Mouse (Mus musculus): ENCODE data around the gene Map4k3. TPM values are rescaled to one million over a fixed set of nuclear protein-coding genes. Genes with fewer than 3 reads are reported as not detected.
A peak's percentile ranks its signal among the peaks of the same experiment; 100 is the strongest.
"Not testable (repeated sequence)": the region's sequence is repeated elsewhere in the genome, so short reads cannot be mapped to it uniquely, and the experiment has no call there.

The Map4k3 gene
- polyA plus RNA-seq, 1 experiment from 2014 or later = 33.3 TPM

DNA sequence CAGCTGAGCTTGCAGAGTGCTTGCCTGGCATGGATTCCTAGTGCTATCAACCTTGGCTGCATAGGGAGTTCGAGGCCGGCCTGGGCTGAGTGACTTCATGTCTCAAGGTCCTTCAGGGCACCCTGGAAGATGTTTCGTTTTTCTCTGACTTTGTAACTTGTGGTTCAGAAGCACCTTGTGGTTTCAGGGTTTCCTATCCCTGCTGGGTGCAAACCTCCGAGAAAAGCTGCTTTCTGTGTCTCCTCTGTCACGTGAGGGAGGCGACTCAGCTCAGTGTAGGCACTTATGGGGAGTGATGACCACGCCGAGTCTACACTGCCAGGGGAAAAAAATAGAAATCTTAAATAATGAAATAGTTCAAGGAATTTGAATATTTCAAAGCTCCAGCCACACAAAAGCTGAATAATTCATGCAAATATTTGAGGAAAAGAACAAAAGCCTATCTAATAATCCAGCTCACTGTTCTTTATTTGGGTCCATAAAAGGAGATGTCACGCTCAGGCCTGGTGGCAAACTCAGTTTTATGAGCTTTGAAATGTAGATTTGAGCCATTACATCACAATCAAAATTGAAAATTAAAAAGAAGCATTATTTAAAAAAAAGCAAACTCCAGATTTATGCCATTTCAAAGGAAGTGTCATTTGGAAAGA is 34.2 kb upstream of the Map4k3 start:
- Histone ChIP-seq H3K4me3 (ENCODE audit: low read depth, low read length) (no peak overlapping the region), H3K27ac (ENCODE audit: low read depth) (no peak overlapping the region), H3K9ac (ENCODE audit: low read length) (no peak overlapping the region), H3K9me3 (ENCODE audit: control insufficient read depth, low read length) (no peaks in the 10 kb centered on the region), H3K36me3 (ENCODE audit: control insufficient read depth, insufficient read depth, low read length) (no peaks in the 10 kb centered on the region), H3K4me1 (replicated peaks; ENCODE audit: control insufficient read depth, insufficient read depth, low read length) (peaks cover 3% of the 10 kb centered on the region; the same call in 1 of the 2 replicates), H3K4me2 (ENCODE audit: low read length) (no peak overlapping the region), H3K27me3 (replicated peaks; ENCODE audit: control insufficient read depth, insufficient read depth, low read length) (no peaks in the 10 kb centered on the region)
- ATAC-seq (replicated peaks; ENCODE audit: low FRiP score, low TSS enrichment, low read depth) (no peak), DNase-seq (ENCODE audit: low spot score) (no peak)
- 85% methylated on average over 9 of the region's 9 CpGs for WGBS

DNA sequence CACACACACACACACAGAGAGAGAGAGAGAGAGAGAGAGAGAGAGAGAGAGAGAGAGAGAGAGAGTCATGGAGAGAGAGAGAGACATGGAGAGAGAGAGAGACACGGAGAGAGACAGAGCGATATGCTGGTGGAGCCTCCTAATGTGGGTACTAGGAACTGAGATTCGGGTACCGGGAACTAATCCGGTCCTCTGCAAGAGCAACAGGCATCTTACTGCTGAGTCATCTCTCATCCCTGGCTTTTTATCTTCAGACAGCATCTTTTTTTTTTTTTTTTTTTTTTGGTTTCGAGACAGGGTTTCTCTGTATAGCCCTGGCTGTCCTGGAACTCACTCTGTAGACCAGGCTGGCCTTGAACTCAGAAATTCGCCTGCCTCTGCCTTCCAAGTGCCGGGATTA is 32.9 kb upstream of the Map4k3 start:
- not testable (repeated sequence) for H3K9me3 ChIP-seq (ENCODE audit: control insufficient read depth, low read length); H3K9ac ChIP-seq (ENCODE audit: low read length); H3K27ac ChIP-seq (ENCODE audit: low read depth); H3K27me3 ChIP-seq (replicated peaks; ENCODE audit: control insufficient read depth, insufficient read depth, low read length); ATAC-seq (replicated peaks; ENCODE audit: low FRiP score, low TSS enrichment, low read depth); H3K4me3 ChIP-seq (ENCODE audit: low read depth, low read length); H3K4me2 ChIP-seq (ENCODE audit: low read length); H3K36me3 ChIP-seq (ENCODE audit: control insufficient read depth, insufficient read depth, low read length); H3K4me1 ChIP-seq (replicated peaks; ENCODE audit: control insufficient read depth, insufficient read depth, low read length); DNase-seq (ENCODE audit: low spot score)
- 91% methylated on average over 7 of the region's 8 CpGs for WGBS

DNA sequence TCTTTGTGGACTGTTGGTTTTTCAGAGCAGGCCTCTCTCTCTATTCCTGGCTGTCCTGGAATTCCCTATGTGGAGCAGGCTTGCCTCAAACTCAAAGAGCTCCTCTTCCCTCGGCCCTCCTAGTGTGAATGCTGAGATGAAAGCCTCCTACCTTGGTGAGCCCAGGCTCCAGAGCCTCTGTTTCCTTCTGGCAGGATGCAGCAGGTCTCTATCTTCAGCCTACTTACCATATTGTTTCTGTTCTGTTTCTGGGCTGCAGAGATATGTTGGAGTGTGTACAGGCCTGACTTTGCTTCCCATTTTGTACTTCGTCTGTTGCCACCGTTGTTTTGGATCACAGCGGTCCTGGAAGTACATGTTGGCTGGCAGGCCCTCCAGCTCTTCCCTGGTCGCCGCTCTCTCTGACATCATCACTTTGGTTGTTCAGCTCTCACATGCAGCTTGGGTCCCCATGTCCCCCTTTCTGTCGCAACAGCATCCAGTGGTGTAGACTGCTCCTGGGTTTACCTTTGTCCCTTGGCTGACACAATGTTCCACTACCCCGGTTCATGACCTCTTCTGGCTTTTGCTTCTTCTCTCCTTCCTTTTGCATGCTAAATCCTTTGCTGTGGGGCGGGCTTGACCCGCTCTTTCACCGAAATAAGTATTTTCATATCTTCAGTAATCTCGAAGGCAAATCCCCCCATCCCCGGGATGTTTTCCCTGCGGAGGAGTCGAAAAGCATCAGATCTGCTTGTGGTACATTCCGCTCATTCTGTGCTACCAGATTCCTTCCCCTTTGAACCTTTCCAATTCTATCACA is 32.3 kb upstream of the Map4k3 start:
- Histone ChIP-seq H3K4me2 (ENCODE audit: low read length) (no peak overlapping the region), H3K4me1 (replicated peaks; ENCODE audit: control insufficient read depth, insufficient read depth, low read length) (peaks cover 8% of the 10 kb centered on the region; the same call in 1 of the 2 replicates), H3K9me3 (ENCODE audit: control insufficient read depth, low read length) (no peaks in the 10 kb centered on the region), H3K9ac (ENCODE audit: low read length) (no peak overlapping the region), H3K27ac (ENCODE audit: low read depth) (no peak overlapping the region), H3K27me3 (replicated peaks; ENCODE audit: control insufficient read depth, insufficient read depth, low read length) (no peaks in the 10 kb centered on the region), H3K4me3 (ENCODE audit: low read depth, low read length) (no peak overlapping the region), H3K36me3 (ENCODE audit: control insufficient read depth, insufficient read depth, low read length) (no peaks in the 10 kb centered on the region)
- ATAC-seq (replicated peaks; ENCODE audit: low FRiP score, low TSS enrichment, low read depth) = no peak
- no peak for DNase-seq (ENCODE audit: low spot score)
- WGBS = 86% methylated on average over 16 of the region's 16 CpGs

DNA sequence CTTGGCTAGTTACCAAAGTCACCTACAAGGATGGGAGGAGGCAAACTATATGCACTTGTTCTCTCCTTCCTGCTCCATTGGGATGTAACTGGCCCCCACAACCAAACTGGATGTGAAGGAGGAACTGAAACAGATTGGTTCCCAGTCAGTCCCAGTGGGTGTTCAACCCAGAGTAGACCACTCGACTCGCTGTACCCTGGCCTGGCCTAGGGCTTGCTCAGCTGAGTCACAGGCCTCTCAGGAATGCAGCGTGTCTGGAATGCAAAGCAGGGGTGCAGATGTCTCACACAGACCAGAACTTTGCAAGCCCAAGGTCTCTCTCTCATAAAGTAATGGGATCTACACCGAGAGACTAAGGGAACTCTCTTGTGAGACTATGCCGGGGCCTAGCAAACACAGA is 27.8 kb upstream of the Map4k3 start:
- Histone ChIP-seq H3K9me3 (ENCODE audit: control insufficient read depth, low read length) (no peaks in the 10 kb centered on the region), H3K27ac (ENCODE audit: low read depth) (no peak overlapping the region), H3K36me3 (ENCODE audit: control insufficient read depth, insufficient read depth, low read length) (no peaks in the 10 kb centered on the region), H3K4me2 (ENCODE audit: low read length) (no peak overlapping the region), H3K27me3 (replicated peaks; ENCODE audit: control insufficient read depth, insufficient read depth, low read length) (no peaks in the 10 kb centered on the region), H3K4me3 (ENCODE audit: low read depth, low read length) (no peak overlapping the region), H3K9ac (ENCODE audit: low read length) (no peak overlapping the region), H3K4me1 (replicated peaks; ENCODE audit: control insufficient read depth, insufficient read depth, low read length) (peaks cover 12% of the 10 kb centered on the region; the same call in 1 of the 2 replicates)
- ATAC-seq (replicated peaks; ENCODE audit: low FRiP score, low TSS enrichment, low read depth) (no peak), DNase-seq (ENCODE audit: low spot score) (no peak)
- 74% methylated on average over 5 of the region's 5 CpGs for WGBS

DNA sequence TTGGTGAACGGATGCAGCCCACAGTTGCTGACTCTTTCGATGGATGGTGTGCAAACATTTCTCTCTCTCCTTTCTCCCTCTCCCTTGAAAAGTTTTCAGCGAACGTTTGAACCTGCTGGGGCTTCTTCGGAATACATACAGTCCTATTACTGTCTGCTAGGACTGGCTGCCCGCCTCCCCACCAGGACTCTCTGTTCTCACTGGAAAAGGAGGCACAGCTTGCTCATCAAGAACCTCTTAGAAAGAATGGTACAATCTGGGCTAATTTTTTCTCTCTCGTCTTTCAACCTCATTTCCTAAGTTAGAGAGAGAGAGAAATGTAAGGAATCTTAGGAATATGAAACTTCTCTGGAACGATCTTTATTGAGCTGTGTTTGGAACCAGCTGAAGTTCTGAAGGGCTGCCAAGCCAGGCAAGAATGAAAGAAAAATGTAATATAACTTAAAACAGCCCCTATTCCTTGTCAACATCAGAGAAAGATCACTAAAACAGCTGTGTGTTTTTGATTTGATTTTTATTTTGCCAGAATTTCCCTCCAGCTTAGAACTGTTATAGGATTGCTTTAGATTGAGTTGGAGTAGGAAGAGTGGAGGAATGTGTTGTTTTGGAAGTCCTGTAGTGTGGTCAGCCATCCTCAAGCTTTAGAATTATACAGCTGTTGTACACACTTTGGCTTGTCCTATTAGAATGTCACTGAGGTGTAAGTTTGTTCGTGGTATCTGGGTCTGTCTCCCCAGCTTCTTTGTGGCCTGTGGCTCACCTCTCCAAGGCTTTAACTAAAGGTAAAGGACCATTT is 27.0 kb upstream of the Map4k3 start:
- Histone ChIP-seq H3K36me3 (ENCODE audit: control insufficient read depth, insufficient read depth, low read length) (no peaks in the 10 kb centered on the region), H3K27ac (ENCODE audit: low read depth) (peak overlapping the region; percentile 27; the same call in 1 of the 2 replicates), H3K27me3 (replicated peaks; ENCODE audit: control insufficient read depth, insufficient read depth, low read length) (no peaks in the 10 kb centered on the region), H3K9me3 (ENCODE audit: control insufficient read depth, low read length) (no peaks in the 10 kb centered on the region), H3K4me3 (ENCODE audit: low read depth, low read length) (no peak overlapping the region), H3K4me1 (replicated peaks; ENCODE audit: control insufficient read depth, insufficient read depth, low read length) (peaks cover 12% of the 10 kb centered on the region; the same call in 1 of the 2 replicates), H3K9ac (ENCODE audit: low read length) (no peak overlapping the region), H3K4me2 (ENCODE audit: low read length) (no peak overlapping the region; the same call in 1 of the 2 replicates)
- WGBS = 45% methylated on average over 9 of the region's 9 CpGs
- ATAC-seq (replicated peaks; ENCODE audit: low FRiP score, low TSS enrichment, low read depth) = no peak
- no peak for DNase-seq (ENCODE audit: low spot score)

DNA sequence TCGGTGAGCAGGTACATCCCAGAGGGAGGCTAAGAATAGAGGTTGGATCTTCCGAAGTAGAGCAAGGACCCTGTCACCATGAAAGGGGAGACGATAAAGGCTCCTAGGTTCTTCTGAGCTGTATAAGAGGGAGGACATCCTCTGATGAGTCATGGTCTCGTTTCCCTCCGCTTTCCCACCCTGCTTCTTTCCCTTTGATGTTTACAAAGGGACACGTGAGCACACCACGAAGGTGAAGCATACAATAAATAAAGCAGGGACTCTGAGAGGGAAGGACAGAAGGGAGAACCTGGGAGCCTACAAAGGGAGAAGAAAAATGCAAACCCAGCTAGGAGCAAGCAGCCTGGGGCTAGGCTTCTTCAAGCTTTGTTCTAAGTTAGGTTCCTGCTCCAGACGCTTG is 26.3 kb upstream of the Map4k3 start:
- DNase-seq (ENCODE audit: low spot score) (peak; percentile 63), ATAC-seq (replicated peaks; ENCODE audit: low FRiP score, low TSS enrichment, low read depth) (no peak)
- no peaks in the 10 kb centered on the region for H3K36me3 ChIP-seq (ENCODE audit: control insufficient read depth, insufficient read depth, low read length)
- H3K4me2 ChIP-seq (ENCODE audit: low read length) = no peak overlapping the region; the same call in 1 of the 2 replicates
- peaks cover 12% of the 10 kb centered on the region; the same call in 1 of the 2 replicates for H3K4me1 ChIP-seq (replicated peaks; ENCODE audit: control insufficient read depth, insufficient read depth, low read length)
- no peaks in the 10 kb centered on the region for H3K27me3 ChIP-seq (replicated peaks; ENCODE audit: control insufficient read depth, insufficient read depth, low read length)
- no peaks in the 10 kb centered on the region for H3K9me3 ChIP-seq (ENCODE audit: control insufficient read depth, low read length)
- no peak overlapping the region for H3K4me3 ChIP-seq (ENCODE audit: low read depth, low read length)
- WGBS = 33% methylated on average over 8 of the region's 8 CpGs
- peak overlapping the region; percentile 27; the same call in 1 of the 2 replicates for H3K27ac ChIP-seq (ENCODE audit: low read depth)
- no peak overlapping the region for H3K9ac ChIP-seq (ENCODE audit: low read length)

DNA sequence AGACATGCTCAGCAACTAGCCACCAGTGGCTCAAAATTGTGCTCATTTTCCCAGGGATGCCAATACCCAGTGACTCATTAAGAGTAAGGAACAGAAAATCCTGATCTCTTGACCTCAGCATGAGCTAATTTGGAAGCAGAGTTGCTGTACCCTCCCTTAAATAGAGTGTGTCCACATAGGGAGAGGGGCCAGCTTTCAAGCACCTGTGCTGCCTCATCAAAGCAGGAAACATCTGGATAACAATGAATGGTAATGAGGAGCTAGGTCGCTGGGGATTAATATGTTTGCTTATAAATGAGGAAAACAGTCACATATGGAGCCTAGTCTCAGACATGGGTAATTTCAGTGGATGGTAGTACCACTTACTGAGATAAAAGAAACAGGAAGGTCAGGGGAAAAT is 24.2 kb upstream of the Map4k3 start:
- no peak overlapping the region for H3K4me2 ChIP-seq (ENCODE audit: low read length)
- 29% methylated on average over 1 of the region's 1 CpGs for WGBS
- H3K4me3 ChIP-seq (ENCODE audit: low read depth, low read length) = no peak overlapping the region
- ATAC-seq (replicated peaks; ENCODE audit: low FRiP score, low TSS enrichment, low read depth) (no peak), DNase-seq (ENCODE audit: low spot score) (no peak)
- H3K36me3 ChIP-seq (ENCODE audit: control insufficient read depth, insufficient read depth, low read length) = no peaks in the 10 kb centered on the region
- no peaks in the 10 kb centered on the region for H3K9me3 ChIP-seq (ENCODE audit: control insufficient read depth, low read length)
- H3K4me1 ChIP-seq (replicated peaks; ENCODE audit: control insufficient read depth, insufficient read depth, low read length) = peaks cover 12% of the 10 kb centered on the region; the same call in 1 of the 2 replicates
- no peaks in the 10 kb centered on the region for H3K27me3 ChIP-seq (replicated peaks; ENCODE audit: control insufficient read depth, insufficient read depth, low read length)
- H3K27ac ChIP-seq (ENCODE audit: low read depth) = no peak overlapping the region
- no peak overlapping the region for H3K9ac ChIP-seq (ENCODE audit: low read length)

DNA sequence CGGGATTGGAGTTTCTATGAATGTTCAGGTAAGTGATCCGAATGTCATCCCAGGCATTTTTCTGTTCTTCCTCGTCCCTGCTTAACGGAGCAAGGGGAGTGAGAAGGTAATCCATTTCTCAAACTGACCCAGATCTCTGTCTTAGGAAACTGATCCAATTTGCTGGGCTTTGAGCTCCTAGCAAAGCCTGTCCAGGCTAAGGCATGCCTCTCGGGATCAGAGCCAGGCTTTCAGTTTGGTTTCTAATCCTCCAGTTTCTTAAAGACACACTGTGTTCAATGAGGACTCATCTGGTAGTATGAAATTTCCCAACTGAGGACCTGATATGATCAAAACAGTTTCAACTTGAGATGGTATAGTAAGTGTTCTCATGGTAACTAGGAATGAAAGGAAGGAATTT is 11.1 kb upstream of the Map4k3 start:
- Histone ChIP-seq H3K36me3 (ENCODE audit: control insufficient read depth, insufficient read depth, low read length) (no peaks in the 10 kb centered on the region), H3K9ac (ENCODE audit: low read length) (no peak overlapping the region), H3K27ac (ENCODE audit: low read depth) (no peak overlapping the region), H3K4me1 (replicated peaks; ENCODE audit: control insufficient read depth, insufficient read depth, low read length) (no peaks in the 10 kb centered on the region), H3K4me2 (ENCODE audit: low read length) (no peak overlapping the region), H3K27me3 (replicated peaks; ENCODE audit: control insufficient read depth, insufficient read depth, low read length) (no peaks in the 10 kb centered on the region), H3K9me3 (ENCODE audit: control insufficient read depth, low read length) (no peaks in the 10 kb centered on the region), H3K4me3 (ENCODE audit: low read depth, low read length) (no peak overlapping the region)
- no peak for ATAC-seq (replicated peaks; ENCODE audit: low FRiP score, low TSS enrichment, low read depth)
- 81% methylated on average over 5 of the region's 5 CpGs for WGBS
- DNase-seq (ENCODE audit: low spot score) = no peak
